Mouse (Mus musculus): ENCODE data around the gene Tenm1. TPM values are rescaled to one million over a fixed set of nuclear protein-coding genes. Genes with fewer than 3 reads are reported as not detected.

Gene Tenm1
- total and polyA plus RNA-seq, 3 experiments, result not detected

- no peaks in the 10 kb centered on the region for H3K79me2 ChIP-seq (ENCODE audit: control insufficient read depth, insufficient read depth, low read length, poor library complexity)
- H3K9ac ChIP-seq (ENCODE audit: control insufficient read depth, low read depth, low read length, poor library complexity, severe bottlenecking), result no peak overlapping the region
- H3K4me1 ChIP-seq (ENCODE audit: control insufficient read depth in 1 of 2, insufficient read depth in 2 of 2, low read length in 2 of 2), result no peaks in the 10 kb centered on the region
- DNase-seq (ENCODE audit: low read depth, low spot score), result no peak
- no peaks in the 10 kb centered on the region for H3K9me3 ChIP-seq (replicated peaks; ENCODE audit: insufficient read depth, low read length)
- no peak overlapping the region for H3K27ac ChIP-seq (ENCODE audit: control insufficient read depth, low read depth, low read length)
- TF ChIP-seq E2F4 (IDR thresholded peaks at IDR 0.05; ENCODE audit: borderline replicate concordance, low read depth, low read length), result no peak
- no peak for TF ChIP-seq KAT2A (conservative IDR thresholded peaks at IDR 0.05; ENCODE audit: low read depth, low read length)
- TF ChIP-seq HCFC1 (IDR thresholded peaks at IDR 0.05; ENCODE audit: low read depth, low read length), result no peak
- no peak for TF ChIP-seq GABPA (IDR thresholded peaks at IDR 0.05; ENCODE audit: low read depth, low read length)
- no peaks in the 10 kb centered on the region for H3K27me3 ChIP-seq (ENCODE audit: control insufficient read depth in 1 of 2, insufficient read depth in 2 of 2, low read length in 2 of 2)
- no peaks in the 10 kb centered on the region for H3K36me3 ChIP-seq (ENCODE audit: control insufficient read depth in 1 of 2, insufficient read depth in 2 of 2, low read length in 2 of 2)
- no peak overlapping the region for H3K4me3 ChIP-seq (ENCODE audit: control insufficient read depth in 1 of 2, insufficient read depth in 1 of 2, low read depth in 2 of 2, low read length in 2 of 2)
These were observed 728.6 kb downstream of the Tenm1 start for GRCm38 (mm10) chrX:42700291-42700690.

- no peaks in the 10 kb centered on the region for H3K27me3 ChIP-seq (ENCODE audit: control insufficient read depth in 1 of 2, insufficient read depth in 2 of 2, low read length in 2 of 2)
- H3K4me3 ChIP-seq (ENCODE audit: control insufficient read depth in 1 of 2, insufficient read depth in 1 of 2, low read depth in 2 of 2, low read length in 2 of 2), result no peak overlapping the region
- H3K9ac ChIP-seq (ENCODE audit: control insufficient read depth, low read depth, low read length, poor library complexity, severe bottlenecking), result no peak overlapping the region
- H3K4me1 ChIP-seq (ENCODE audit: control insufficient read depth in 1 of 2, insufficient read depth in 2 of 2, low read length in 2 of 2), result no peaks in the 10 kb centered on the region
- no peaks in the 10 kb centered on the region for H3K79me2 ChIP-seq (ENCODE audit: control insufficient read depth, insufficient read depth, low read length, poor library complexity)
- TF ChIP-seq POLR2AphosphoS2 (IDR thresholded peaks at IDR 0.05; ENCODE audit: low read length) (no peak), NELFE (IDR thresholded peaks at IDR 0.05; ENCODE audit: low read depth, low read length) (no peak), UBTF (IDR thresholded peaks at IDR 0.05; ENCODE audit: borderline replicate concordance, insufficient read depth, low read depth, low read length) (no peak), JUND (IDR thresholded peaks at IDR 0.05; ENCODE audit: low read depth, low read length) (no peak), TCF12 (IDR thresholded peaks at IDR 0.05; ENCODE audit: low read depth, low read length) (no peak), POLR2A (IDR thresholded peaks at IDR 0.05; ENCODE audit: control insufficient read depth in 1 of 2, insufficient read depth in 1 of 2, low read depth in 1 of 2, low read length in 2 of 2, poor library complexity in 1 of 2) (no peak), NRF1 (IDR thresholded peaks at IDR 0.05; ENCODE audit: insufficient read depth, low read depth, low read length, poor library complexity, severe bottlenecking) (no peak), GABPA (IDR thresholded peaks at IDR 0.05; ENCODE audit: low read depth, low read length) (no peak), HCFC1 (IDR thresholded peaks at IDR 0.05; ENCODE audit: low read depth, low read length) (no peak)
- no peaks in the 10 kb centered on the region for H3K36me3 ChIP-seq (ENCODE audit: control insufficient read depth in 1 of 2, insufficient read depth in 2 of 2, low read length in 2 of 2)
- no peak overlapping the region for H3K27ac ChIP-seq (ENCODE audit: control insufficient read depth, low read depth, low read length)
- no peaks in the 10 kb centered on the region for H3K9me3 ChIP-seq (replicated peaks; ENCODE audit: insufficient read depth, low read length)
- no peak for DNase-seq (ENCODE audit: low read depth, low spot score)
These were observed 781.8 kb downstream of the Tenm1 start for GRCm38 (mm10) chrX:42647131-42647530.

GRCm38 (mm10) chrX:42580521-42580920, 848.4 kb downstream of the Tenm1 start:
- Histone ChIP-seq H3K36me3 (ENCODE audit: control insufficient read depth in 1 of 2, insufficient read depth in 2 of 2, low read length in 2 of 2) (no peaks in the 10 kb centered on the region), H3K9ac (ENCODE audit: control insufficient read depth, low read depth, low read length, poor library complexity, severe bottlenecking) (no peak overlapping the region), H3K4me1 (ENCODE audit: control insufficient read depth in 1 of 2, insufficient read depth in 2 of 2, low read length in 2 of 2) (no peaks in the 10 kb centered on the region), H3K4me3 (ENCODE audit: control insufficient read depth in 1 of 2, insufficient read depth in 1 of 2, low read depth in 2 of 2, low read length in 2 of 2) (no peak overlapping the region), H3K9me3 (replicated peaks; ENCODE audit: insufficient read depth, low read length) (no peaks in the 10 kb centered on the region), H3K27me3 (ENCODE audit: control insufficient read depth in 1 of 2, insufficient read depth in 2 of 2, low read length in 2 of 2) (no peaks in the 10 kb centered on the region), H3K27ac (ENCODE audit: control insufficient read depth, low read depth, low read length) (no peak overlapping the region), H3K79me2 (ENCODE audit: control insufficient read depth, insufficient read depth, low read length, poor library complexity) (no peaks in the 10 kb centered on the region)
- no peak for TF ChIP-seq TAL1 (IDR thresholded peaks at IDR 0.05; ENCODE audit: low read length)
- TF ChIP-seq ZNF384 (IDR thresholded peaks at IDR 0.05; ENCODE audit: low read depth, low read length), result no peak
- no peak for TF ChIP-seq CHD2 (IDR thresholded peaks at IDR 0.05; ENCODE audit: low read length)
- no peak for TF ChIP-seq EP300 (IDR thresholded peaks at IDR 0.05; ENCODE audit: low read depth in 1 of 2, low read length in 2 of 2)
- no peak for TF ChIP-seq POLR2AphosphoS2 (IDR thresholded peaks at IDR 0.05; ENCODE audit: low read length)
- TF ChIP-seq MAX (IDR thresholded peaks at IDR 0.05; ENCODE audit: low read length), result no peak
- DNase-seq (ENCODE audit: low read depth, low spot score), result no peak
